Mouse (Mus musculus): ENCODE results near the gene Usf3. TPM values are rescaled to one million over a fixed set of nuclear protein-coding genes. Genes with fewer than 3 reads are reported as not detected.
A peak's percentile ranks its signal among the peaks of the same experiment; 100 is the strongest.

Usf3 gene
- polyA plus RNA-seq, 1 experiment from 2014 or later, result 5.8 TPM

DNA sequence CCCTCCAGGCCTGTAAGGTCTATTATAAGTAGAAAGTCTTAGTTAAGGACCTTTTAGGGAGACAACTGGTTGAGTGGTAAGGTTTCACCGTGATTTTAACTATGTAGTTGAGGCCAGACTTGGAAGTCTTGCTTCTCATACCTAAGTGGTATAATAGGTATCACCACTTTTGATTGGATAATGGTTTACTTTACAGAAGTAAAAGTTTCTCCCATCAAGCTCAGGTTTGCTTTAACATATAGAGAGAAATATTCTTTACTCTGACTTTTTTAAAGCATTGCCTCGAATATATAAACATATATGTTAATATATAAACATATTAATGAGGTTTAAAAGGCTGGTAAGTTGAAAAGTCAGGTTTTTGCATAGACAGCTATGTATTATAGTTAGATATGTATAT lies 9.2 kb upstream of the Usf3 start:
- H3K36me3 ChIP-seq (ENCODE audit: control insufficient read depth, insufficient read depth, low read length), result no peaks in the 10 kb centered on the region
- no peak overlapping the region for H3K27ac ChIP-seq (ENCODE audit: low read depth, low read length)
- ATAC-seq (replicated peaks; ENCODE audit: low FRiP score) (no peak), DNase-seq (ENCODE audit: low spot score) (no peak)
- H3K27me3 ChIP-seq (ENCODE audit: control insufficient read depth, insufficient read depth, low read length), result no peaks in the 10 kb centered on the region
- H3K9ac ChIP-seq (ENCODE audit: low read length), result no peak overlapping the region
- 92% methylated on average over 2 of the region's 2 CpGs for WGBS
- H3K4me1 ChIP-seq (replicated peaks; ENCODE audit: control insufficient read depth, insufficient read depth, low read length), result no peaks in the 10 kb centered on the region
- no peaks in the 10 kb centered on the region for H3K9me3 ChIP-seq (ENCODE audit: control insufficient read depth, low read length)
- H3K4me2 ChIP-seq (ENCODE audit: low read depth, low read length, severe bottlenecking), result no peak overlapping the region
- no peak overlapping the region for H3K4me3 ChIP-seq (ENCODE audit: low read depth, low read length)

DNA sequence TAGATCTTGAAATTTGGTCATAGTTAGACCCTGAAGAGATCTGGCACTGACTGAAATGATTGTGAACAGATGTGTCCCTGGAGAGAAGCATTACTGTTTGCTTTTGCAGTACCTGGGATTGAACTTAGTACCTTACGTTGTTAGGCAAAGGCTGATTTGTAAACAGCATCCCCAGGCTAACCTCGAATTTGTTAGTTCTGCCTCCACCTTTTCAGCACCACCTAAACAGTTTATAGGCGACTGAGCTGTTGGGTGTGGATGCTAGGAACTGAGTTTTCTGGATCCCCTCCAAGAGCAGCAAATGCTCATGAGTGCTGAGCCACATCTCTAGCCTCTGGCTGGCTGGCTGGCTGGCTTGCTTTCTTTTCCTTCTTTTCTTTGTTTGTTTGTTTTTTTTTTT lies 7.9 kb upstream of the Usf3 start:
- H3K9ac ChIP-seq (ENCODE audit: low read length), result no peak overlapping the region
- no peak overlapping the region for H3K27ac ChIP-seq (ENCODE audit: low read depth, low read length)
- H3K4me2 ChIP-seq (ENCODE audit: low read depth, low read length, severe bottlenecking), result no peak overlapping the region
- DNase-seq (ENCODE audit: low spot score) (no peak), ATAC-seq (replicated peaks; ENCODE audit: low FRiP score) (no peak)
- no peaks in the 10 kb centered on the region for H3K36me3 ChIP-seq (ENCODE audit: control insufficient read depth, insufficient read depth, low read length)
- H3K27me3 ChIP-seq (ENCODE audit: control insufficient read depth, insufficient read depth, low read length), result no peaks in the 10 kb centered on the region
- no peaks in the 10 kb centered on the region for H3K9me3 ChIP-seq (ENCODE audit: control insufficient read depth, low read length)
- no peaks in the 10 kb centered on the region for H3K4me1 ChIP-seq (replicated peaks; ENCODE audit: control insufficient read depth, insufficient read depth, low read length)
- 71% methylated on average over 3 of the region's 3 CpGs for WGBS
- no peak overlapping the region for H3K4me3 ChIP-seq (ENCODE audit: low read depth, low read length)

DNA sequence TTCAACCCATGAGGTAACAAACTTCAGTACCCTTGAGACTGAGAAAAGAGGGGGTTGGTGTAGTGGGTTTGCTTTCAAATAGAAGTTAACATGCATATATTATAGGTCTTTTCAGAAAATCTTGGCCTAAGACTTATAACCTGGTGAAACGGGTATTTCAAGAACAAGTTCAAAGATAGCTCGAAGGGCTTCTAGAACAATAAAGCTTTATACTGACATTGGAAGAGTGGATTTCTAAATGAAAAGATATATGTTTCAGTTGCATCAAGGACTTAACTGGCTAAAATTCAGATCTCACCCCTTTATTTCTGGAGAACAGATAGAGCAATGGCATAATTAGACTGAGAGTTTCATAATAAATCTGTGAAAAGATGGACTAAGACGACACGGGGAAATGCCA lies 4.1 kb upstream of the Usf3 start:
- H3K9me3 ChIP-seq (ENCODE audit: control insufficient read depth, low read length), result no peaks in the 10 kb centered on the region
- H3K4me1 ChIP-seq (replicated peaks; ENCODE audit: control insufficient read depth, insufficient read depth, low read length), result no peaks in the 10 kb centered on the region; the same call in 1 of the 2 replicates
- H3K27me3 ChIP-seq (ENCODE audit: control insufficient read depth, insufficient read depth, low read length), result no peaks in the 10 kb centered on the region
- no peaks in the 10 kb centered on the region for H3K36me3 ChIP-seq (ENCODE audit: control insufficient read depth, insufficient read depth, low read length)
- WGBS, result 87% methylated on average over 4 of the region's 4 CpGs
- H3K27ac ChIP-seq (ENCODE audit: low read depth, low read length), result no peak overlapping the region
- ATAC-seq (replicated peaks; ENCODE audit: low FRiP score), result no peak
- no peak overlapping the region for H3K4me2 ChIP-seq (ENCODE audit: low read depth, low read length, severe bottlenecking)
- H3K4me3 ChIP-seq (ENCODE audit: low read depth, low read length), result no peak overlapping the region
- no peak for DNase-seq (ENCODE audit: low spot score)
- H3K9ac ChIP-seq (ENCODE audit: low read length), result no peak overlapping the region

DNA sequence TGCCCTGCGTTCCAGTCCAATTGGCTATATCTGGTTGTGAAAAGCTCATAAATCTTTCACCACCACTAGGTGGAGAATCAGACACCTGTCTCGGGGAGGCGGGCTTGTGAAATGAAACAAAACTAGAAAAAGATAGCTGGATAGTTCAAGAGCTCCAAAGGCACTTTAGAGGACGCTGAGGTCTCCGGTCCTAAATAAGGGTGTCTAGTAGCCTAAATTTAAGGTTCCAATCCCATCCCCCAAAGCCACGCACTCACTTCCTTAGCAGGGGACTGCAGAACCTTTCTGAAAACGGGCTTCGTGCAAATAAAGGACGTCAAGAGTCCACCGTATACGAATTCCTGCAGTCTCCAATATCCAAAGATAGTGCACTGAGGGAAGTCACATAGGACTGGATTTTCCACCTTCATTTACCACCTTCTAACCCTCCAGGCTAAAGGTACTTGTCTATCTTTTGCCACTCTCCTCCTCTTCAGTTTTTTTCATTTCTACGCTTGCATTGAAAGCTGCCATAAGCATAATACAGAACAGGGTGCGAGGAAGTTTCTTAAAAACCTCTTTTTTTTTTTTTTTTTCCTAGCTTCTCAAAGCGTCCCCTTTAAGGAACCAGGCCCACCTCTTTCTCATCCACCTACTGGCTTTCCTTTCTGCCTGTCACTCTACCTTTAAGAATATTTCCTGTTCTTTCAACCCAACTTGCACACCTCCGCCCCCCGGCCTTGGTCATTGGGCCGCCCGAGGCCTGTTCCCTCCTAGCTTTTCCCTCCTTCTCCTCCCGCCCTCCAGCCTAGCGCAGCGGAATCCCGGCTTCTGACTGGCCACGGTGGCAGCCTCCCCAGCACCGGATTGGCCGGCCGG lies 520 bp upstream of the Usf3 start:
- no peaks in the 10 kb centered on the region for H3K9me3 ChIP-seq (ENCODE audit: control insufficient read depth, low read length)
- H3K9ac ChIP-seq (ENCODE audit: low read length), result peak overlapping the region; percentile 74
- H3K36me3 ChIP-seq (ENCODE audit: control insufficient read depth, insufficient read depth, low read length), result no peaks in the 10 kb centered on the region
- peak overlapping the region; percentile 74 for H3K4me2 ChIP-seq (ENCODE audit: low read depth, low read length, severe bottlenecking)
- H3K4me3 ChIP-seq (ENCODE audit: low read depth, low read length), result peak overlapping the region; percentile 94
- peak; percentile 100 for ATAC-seq (replicated peaks; ENCODE audit: low FRiP score)
- H3K4me1 ChIP-seq (replicated peaks; ENCODE audit: control insufficient read depth, insufficient read depth, low read length), result no peaks in the 10 kb centered on the region; the same call in 1 of the 2 replicates
- H3K27me3 ChIP-seq (ENCODE audit: control insufficient read depth, insufficient read depth, low read length), result no peaks in the 10 kb centered on the region
- peak; percentile 99 for DNase-seq (ENCODE audit: low spot score)
- WGBS, result under 1% methylated on average over 26 of the region's 26 CpGs
- peak overlapping the region; percentile 82 for H3K27ac ChIP-seq (ENCODE audit: low read depth, low read length)

DNA sequence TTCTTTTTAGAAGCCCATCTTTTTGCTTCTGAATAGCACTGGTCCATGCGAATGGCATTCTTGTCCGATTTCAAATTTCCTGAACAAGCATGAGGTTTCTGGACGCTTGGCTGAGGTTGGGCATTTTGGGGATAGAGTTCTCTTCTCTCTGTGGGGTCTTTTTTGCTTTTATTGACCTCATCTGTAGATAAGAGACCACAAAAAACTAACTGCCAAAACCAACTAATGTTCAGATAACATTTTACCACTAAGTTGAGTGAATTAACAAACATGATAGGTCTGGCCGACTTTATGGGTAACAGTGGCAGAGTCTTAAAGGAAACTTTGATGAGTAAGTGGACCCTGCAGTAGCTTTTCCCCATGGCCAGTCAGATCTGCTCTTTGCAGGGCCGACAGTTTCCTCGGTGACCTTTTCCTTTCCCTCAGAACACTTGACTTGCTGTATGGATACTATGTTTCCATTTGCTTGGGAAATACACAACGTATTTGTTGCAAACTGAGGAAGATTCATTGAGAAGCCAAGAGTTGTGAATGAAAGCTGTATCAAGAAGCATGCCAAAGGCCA lies 1.0 kb downstream of the Usf3 start:
- DNase-seq (ENCODE audit: low spot score), result no peak
- H3K9ac ChIP-seq (ENCODE audit: low read length), result peak overlapping the region; percentile 96
- no peaks in the 10 kb centered on the region; the same call in 1 of the 2 replicates for H3K4me1 ChIP-seq (replicated peaks; ENCODE audit: control insufficient read depth, insufficient read depth, low read length)
- peak overlapping the region; percentile 57 for H3K4me2 ChIP-seq (ENCODE audit: low read depth, low read length, severe bottlenecking)
- 29% methylated on average over 7 of the region's 7 CpGs for WGBS
- H3K9me3 ChIP-seq (ENCODE audit: control insufficient read depth, low read length), result no peaks in the 10 kb centered on the region
- no peaks in the 10 kb centered on the region for H3K27me3 ChIP-seq (ENCODE audit: control insufficient read depth, insufficient read depth, low read length)
- ATAC-seq (replicated peaks; ENCODE audit: low FRiP score), result no peak
- peak overlapping the region; percentile 94 for H3K4me3 ChIP-seq (ENCODE audit: low read depth, low read length)
- H3K36me3 ChIP-seq (ENCODE audit: control insufficient read depth, insufficient read depth, low read length), result no peaks in the 10 kb centered on the region
- no peak overlapping the region for H3K27ac ChIP-seq (ENCODE audit: low read depth, low read length)

GRCm38 (mm10) chr16:44175001-44175400 lies 2.0 kb downstream of the Usf3 start:
- Histone ChIP-seq H3K4me2 (ENCODE audit: low read depth, low read length, severe bottlenecking) (no peak overlapping the region), H3K4me3 (ENCODE audit: low read depth, low read length) (no peak overlapping the region), H3K36me3 (ENCODE audit: control insufficient read depth, insufficient read depth, low read length) (no peaks in the 10 kb centered on the region), H3K27me3 (ENCODE audit: control insufficient read depth, insufficient read depth, low read length) (no peaks in the 10 kb centered on the region), H3K4me1 (replicated peaks; ENCODE audit: control insufficient read depth, insufficient read depth, low read length) (no peaks in the 10 kb centered on the region; the same call in 1 of the 2 replicates), H3K27ac (ENCODE audit: low read depth, low read length) (no peak overlapping the region), H3K9me3 (ENCODE audit: control insufficient read depth, low read length) (no peaks in the 10 kb centered on the region), H3K9ac (ENCODE audit: low read length) (no peak overlapping the region)
- DNase-seq (ENCODE audit: low spot score) (no peak), ATAC-seq (replicated peaks; ENCODE audit: low FRiP score) (no peak)
- 94% methylated on average over 1 of the region's 1 CpGs for WGBS

DNA sequence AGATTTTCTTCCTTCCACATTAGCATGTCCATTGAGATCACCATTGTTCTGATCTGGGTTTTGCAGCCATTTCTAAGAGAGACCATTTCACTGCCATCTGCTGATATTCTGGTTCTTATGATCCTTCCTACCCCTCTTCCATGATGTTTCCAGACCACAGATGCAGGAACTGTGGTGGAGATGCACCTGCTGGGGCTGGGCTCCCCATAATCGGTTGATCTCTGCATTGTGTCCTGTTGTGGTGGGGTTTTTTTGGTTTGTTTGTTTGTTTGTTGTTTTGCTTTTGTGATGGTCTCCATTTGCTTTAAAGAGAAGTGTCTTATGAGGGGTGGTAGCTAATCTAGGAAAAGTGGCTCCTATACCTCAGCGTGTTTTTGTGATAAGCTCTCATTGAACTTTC lies 3.5 kb downstream of the Usf3 start:
- WGBS, result 93% methylated on average over 2 of the region's 2 CpGs
- H3K36me3 ChIP-seq (ENCODE audit: control insufficient read depth, insufficient read depth, low read length), result no peaks in the 10 kb centered on the region

GRCm38 (mm10) chr16:44178555-44178954 lies 5.5 kb downstream of the Usf3 start:
- H3K9ac ChIP-seq (ENCODE audit: low read length), result no peak overlapping the region
- H3K27me3 ChIP-seq (ENCODE audit: control insufficient read depth, insufficient read depth, low read length), result no peaks in the 10 kb centered on the region
- no peaks in the 10 kb centered on the region; the same call in 1 of the 2 replicates for H3K4me1 ChIP-seq (replicated peaks; ENCODE audit: control insufficient read depth, insufficient read depth, low read length)
- WGBS, result 78% methylated on average over 1 of the region's 1 CpGs
- no peak overlapping the region for H3K4me2 ChIP-seq (ENCODE audit: low read depth, low read length, severe bottlenecking)
- no peak overlapping the region for H3K4me3 ChIP-seq (ENCODE audit: low read depth, low read length)
- ATAC-seq (replicated peaks; ENCODE audit: low FRiP score) (no peak), DNase-seq (ENCODE audit: low spot score) (no peak)
- H3K36me3 ChIP-seq (ENCODE audit: control insufficient read depth, insufficient read depth, low read length), result no peaks in the 10 kb centered on the region
- H3K9me3 ChIP-seq (ENCODE audit: control insufficient read depth, low read length), result no peaks in the 10 kb centered on the region
- no peak overlapping the region for H3K27ac ChIP-seq (ENCODE audit: low read depth, low read length)

More for the DNA sequence above, 3.5 kb downstream of the Usf3 start:
- DNase-seq (ENCODE audit: low spot score), result no peak
- no peaks in the 10 kb centered on the region; the same call in 1 of the 2 replicates for H3K4me1 ChIP-seq (replicated peaks; ENCODE audit: control insufficient read depth, insufficient read depth, low read length)
- no peak overlapping the region for H3K27ac ChIP-seq (ENCODE audit: low read depth, low read length)
- no peaks in the 10 kb centered on the region for H3K9me3 ChIP-seq (ENCODE audit: control insufficient read depth, low read length)
- no peak for ATAC-seq (replicated peaks; ENCODE audit: low FRiP score)
- H3K4me2 ChIP-seq (ENCODE audit: low read depth, low read length, severe bottlenecking), result no peak overlapping the region
- H3K9ac ChIP-seq (ENCODE audit: low read length), result no peak overlapping the region
- H3K27me3 ChIP-seq (ENCODE audit: control insufficient read depth, insufficient read depth, low read length), result no peaks in the 10 kb centered on the region
- H3K4me3 ChIP-seq (ENCODE audit: low read depth, low read length), result no peak overlapping the region

Measured in forebrain, embryonic 11.5 days (tissue).